Mouse (Mus musculus) ES-E14 (cell line): ENCODE measurements around the gene Efr3b. TPM values are rescaled to one million over a fixed set of nuclear protein-coding genes. Genes with fewer than 3 reads are reported as not detected.
A peak's percentile ranks its signal among the peaks of the same experiment; 100 is the strongest.

Experiments
- DNase-seq: peaks from one replicate; pipeline ENCODE4 v3.0.0-alpha.2; 2013; ENCODE audit warnings: low read depth, low spot score
- H3K27ac ChIP-seq: 2 replicates; pipeline ENCODE4 v1.5.1; 2012; ENCODE audit warnings: low read depth, mild to moderate bottlenecking, low read length, moderate library complexity, mixed read lengths; ENCODE audit not compliant: poor library complexity, insufficient read depth, severe bottlenecking
- H3K36me3 ChIP-seq: 2 replicates; pipeline ENCODE4 v1.6.1; 2012; ENCODE audit warnings: mild to moderate bottlenecking, low read length, moderate library complexity, mixed read lengths; ENCODE audit not compliant: control insufficient read depth, poor library complexity, insufficient read depth, severe bottlenecking
- H3K4me1 ChIP-seq, 2 experiments: fragments of 150-350 bp in 1 of 2; sonication (generic) in 1 of 2; 2 replicates each; pipeline ENCODE4 v1.6.1; 2012; ENCODE audit warnings: low read length in 2 of 2, mild to moderate bottlenecking in 1 of 2, mixed read lengths in 1 of 2; ENCODE audit not compliant: control insufficient read depth in 2 of 2, insufficient read depth in 2 of 2, poor library complexity in 1 of 2
- H3K4me3 ChIP-seq, 2 experiments: fragments of 150-350 bp in 1 of 2; sonication (generic) in 1 of 2; 2 replicates each; pipeline ENCODE4 v1.5.1; 2012; ENCODE audit warnings: low read length in 2 of 2, low read depth in 1 of 2, mild to moderate bottlenecking in 1 of 2, mixed read lengths in 1 of 2; ENCODE audit not compliant: insufficient read depth in 1 of 2, poor library complexity in 1 of 2, severe bottlenecking in 1 of 2
- H3K9ac ChIP-seq: 2 replicates; pipeline ENCODE4 v1.6.1; 2012; ENCODE audit warnings: low read depth, mild to moderate bottlenecking, low read length, mixed read lengths; ENCODE audit not compliant: poor library complexity, insufficient read depth, severe bottlenecking
- H3K9me3 ChIP-seq: fragments of 150-350 bp; sonication (generic); 2 replicates; pipeline ENCODE4 v1.6.1; 2012; ENCODE audit warnings: low read depth, mild to moderate bottlenecking, low read length; ENCODE audit not compliant: control insufficient read depth, insufficient read depth
- CHD2 ChIP-seq: IDR thresholded peaks from 2 replicates; pipeline ENCODE4 v1.6.1; 2014; ENCODE audit warnings: mild to moderate bottlenecking, low read depth, low read length, inconsistent platforms
- HCFC1 ChIP-seq: IDR thresholded peaks from 2 replicates; pipeline ENCODE4 v1.6.1; 2012; ENCODE audit warnings: low read length, inconsistent platforms, borderline replicate concordance; ENCODE audit not compliant: insufficient read depth
- MAFK ChIP-seq: IDR thresholded peaks from 2 replicates; pipeline ENCODE4 v1.6.1; 2014; ENCODE audit warnings: mild to moderate bottlenecking, low read depth, low read length, inconsistent platforms; ENCODE audit not compliant: insufficient read depth
- ZC3H11A ChIP-seq: IDR thresholded peaks from 2 replicates; pipeline ENCODE4 v1.6.1; 2012; ENCODE audit warnings: low read depth, mild to moderate bottlenecking, inconsistent platforms, low read length, borderline replicate concordance
- ZNF384 ChIP-seq: IDR thresholded peaks from 2 replicates; pipeline ENCODE4 v1.6.1; 2012; ENCODE audit warnings: low read depth, low read length, inconsistent platforms
- in situ Hi-C, 2 experiments: fragments of 600-800 bp; cut with MboI; formaldehyde crosslinking; loops; one replicate each; pipeline ENCODE4 v1.15.1; 2025; ENCODE audit warnings: low sequenced_read_pairs in 2 of 2, inconsistent platforms in 1 of 2; ENCODE audit not compliant: unreplicated experiment in 2 of 2
- total RNA-seq: library from RNA; depleted of rRNA; stranded (reverse); fragments of 300-350 nt; gene quantifications from 2 replicates; pipeline ENCODE4 v1.2.3, GENCODE M21; 2012

Efr3b gene
- total RNA-seq, 1 experiment, result 5.1 TPM

GRCm38 (mm10) chr12:4028516-4028915 is 10.2 kb downstream of the Efr3b start:
- no peak overlapping the region for H3K27ac ChIP-seq

GRCm38 (mm10) chr12:4024356-4024755 is 14.4 kb downstream of the Efr3b start:
- TF ChIP-seq MAFK, result no peak
- no peak for TF ChIP-seq ZC3H11A
- no peak for TF ChIP-seq ZNF384
- no peak for TF ChIP-seq CHD2
- no peak for TF ChIP-seq HCFC1
- Histone ChIP-seq H3K9ac (no peak overlapping the region), H3K4me3 (no peak overlapping the region), H3K27ac (no peak overlapping the region), H3K36me3 (no peaks in the 10 kb centered on the region), H3K4me1 (no peaks in the 10 kb centered on the region; a peak in 1 of 4 replicates), H3K9me3 (no peaks in the 10 kb centered on the region)
- in situ Hi-C loops, result no loop called here
- DNase-seq, result no peak

More at GRCm38 (mm10) chr12:4028516-4028915, 10.2 kb downstream of the Efr3b start:
- in situ Hi-C loops, result no loop called here
- H3K9ac ChIP-seq, result no peak overlapping the region
- no peak for DNase-seq
- no peak overlapping the region for H3K4me3 ChIP-seq
- H3K4me1 ChIP-seq, result peaks cover 0 to 2% of the 10 kb centered on the region in 2 experiments; a peak in 2 of 4 replicates
- H3K9me3 ChIP-seq, result no peaks in the 10 kb centered on the region
- H3K36me3 ChIP-seq, result no peaks in the 10 kb centered on the region
- no peak for TF ChIP-seq MAFK
- TF ChIP-seq CHD2, result no peak
- TF ChIP-seq ZNF384, result no peak

DNA sequence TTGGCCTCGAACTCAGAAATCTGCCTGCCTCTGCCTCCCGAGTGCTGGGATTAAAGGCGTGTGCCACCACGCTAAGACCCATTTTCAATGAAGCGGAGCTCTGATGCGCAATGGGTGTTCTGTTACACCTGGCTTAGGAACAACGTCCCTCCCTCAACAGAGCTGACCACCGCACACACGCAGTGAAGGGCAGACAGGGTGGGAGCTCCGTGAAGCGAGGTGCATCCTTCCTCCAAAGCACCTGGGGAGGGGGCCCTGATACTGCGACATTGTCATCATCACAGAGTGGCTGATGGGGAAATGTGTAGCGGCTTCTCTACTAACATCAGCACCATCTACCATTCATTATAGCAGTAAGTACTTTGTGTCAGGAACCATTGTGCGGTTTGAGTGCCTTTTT is 15.2 kb downstream of the Efr3b start:
- no peaks in the 10 kb centered on the region; a peak in 1 of 4 replicates for H3K4me1 ChIP-seq
- no peak for DNase-seq
- in situ Hi-C loops, result no loop called here
- H3K4me3 ChIP-seq, result no peak overlapping the region
- H3K36me3 ChIP-seq, result no peaks in the 10 kb centered on the region
- H3K27ac ChIP-seq, result no peak overlapping the region
- TF ChIP-seq ZC3H11A, result no peak
- TF ChIP-seq ZNF384, result 0 out of 2 replicates have a peak, but pooled peaks have one; percentile 4
- no peak overlapping the region for H3K9ac ChIP-seq
- H3K9me3 ChIP-seq, result no peaks in the 10 kb centered on the region

GRCm38 (mm10) chr12:4022845-4023244 is 15.9 kb downstream of the Efr3b start:
- Histone ChIP-seq H3K36me3 (no peaks in the 10 kb centered on the region), H3K27ac (no peak overlapping the region), H3K4me1 (no peaks in the 10 kb centered on the region; a peak in 1 of 4 replicates), H3K4me3 (no peak overlapping the region), H3K9me3 (no peaks in the 10 kb centered on the region), H3K9ac (no peak overlapping the region)
- no peak for DNase-seq
- TF ChIP-seq ZNF384 (no peak), ZC3H11A (no peak), HCFC1 (no peak)
- in situ Hi-C loops, result no loop called here

DNA sequence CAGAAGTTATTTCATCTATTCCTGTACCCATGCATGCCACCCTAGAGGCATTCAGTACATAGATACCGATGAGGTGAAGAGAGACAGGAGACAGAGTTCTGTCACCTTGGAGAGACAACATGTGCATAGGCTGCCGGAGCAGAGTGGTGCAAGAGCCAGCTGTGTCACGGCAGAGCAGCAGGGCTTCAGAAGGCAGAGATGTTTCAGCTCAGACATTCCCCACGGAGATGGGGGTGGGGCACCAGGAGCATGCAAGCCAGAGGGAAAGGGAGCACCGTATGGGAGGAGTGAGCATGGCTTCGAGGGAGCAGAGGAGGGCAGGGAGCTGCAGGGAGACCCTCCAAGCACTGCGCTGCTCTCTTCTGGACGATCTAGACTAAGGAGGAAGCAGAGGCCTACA is 18.2 kb downstream of the Efr3b start:
- in situ Hi-C loops, result no loop called here
- no peak overlapping the region for H3K9ac ChIP-seq

More for the DNA sequence above, 18.2 kb downstream of the Efr3b start:
- DNase-seq, result no peak
- Histone ChIP-seq H3K4me1 (no peaks in the 10 kb centered on the region), H3K4me3 (no peak overlapping the region), H3K9me3 (no peaks in the 10 kb centered on the region), H3K36me3 (no peaks in the 10 kb centered on the region), H3K27ac (no peak overlapping the region)
- TF ChIP-seq ZC3H11A (no peak), MAFK (no peak), ZNF384 (no peak), HCFC1 (no peak), CHD2 (no peak)
